Mouse (Mus musculus) c-Kit-negative CD71-positive TER-119-positive erythroid progenitor cells, embryonic 14.5 days (primary cell): ENCODE results near the gene Gm21943.
"Not testable (repeated sequence)": the region's sequence is repeated elsewhere in the genome, so short reads cannot be mapped to it uniquely, and the experiment has no call there.

ENCODE experiments used
- DNase-seq: peaks from one replicate; pipeline ENCODE4 v3.0.0-alpha.2; 2013; ENCODE audit warnings: low read depth, low spot score

Gene Gm21943

DNA sequence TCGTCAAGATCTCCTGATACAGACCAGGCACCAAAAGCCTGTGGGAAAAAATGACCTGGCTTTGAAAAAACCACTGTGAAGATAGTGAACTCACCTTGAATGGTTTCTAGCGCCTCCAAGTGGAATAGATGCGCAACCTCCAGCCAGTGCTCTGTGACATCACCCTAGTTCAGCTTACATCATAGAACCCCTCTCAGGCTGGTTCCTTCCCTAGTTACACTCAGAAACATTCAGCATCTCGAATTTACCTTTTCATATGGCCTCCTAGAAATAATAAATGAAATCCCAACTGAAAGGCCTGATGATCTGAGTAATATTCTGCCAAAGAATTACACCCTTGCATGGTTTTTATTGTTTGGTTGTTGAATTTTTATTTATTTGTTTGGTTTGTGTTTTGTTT lies at the start of gene Gm21943:
Gene Gm21943 (minus strand): TSS at position 101 of the 400 bp plus-strand sequence.
- not testable (repeated sequence) for DNase-seq
